Mouse (Mus musculus) CD4-positive helper T cell, adult 2 months (primary cell): Measurements from ENCODE around the gene Fndc11.

Experiments used
- DNase-seq: peaks from one replicate; pipeline ENCODE4 v3.0.0-alpha.2; 2012; ENCODE audit warnings: low read depth, missing footprints, low spot score

The Fndc11 gene

DNA sequence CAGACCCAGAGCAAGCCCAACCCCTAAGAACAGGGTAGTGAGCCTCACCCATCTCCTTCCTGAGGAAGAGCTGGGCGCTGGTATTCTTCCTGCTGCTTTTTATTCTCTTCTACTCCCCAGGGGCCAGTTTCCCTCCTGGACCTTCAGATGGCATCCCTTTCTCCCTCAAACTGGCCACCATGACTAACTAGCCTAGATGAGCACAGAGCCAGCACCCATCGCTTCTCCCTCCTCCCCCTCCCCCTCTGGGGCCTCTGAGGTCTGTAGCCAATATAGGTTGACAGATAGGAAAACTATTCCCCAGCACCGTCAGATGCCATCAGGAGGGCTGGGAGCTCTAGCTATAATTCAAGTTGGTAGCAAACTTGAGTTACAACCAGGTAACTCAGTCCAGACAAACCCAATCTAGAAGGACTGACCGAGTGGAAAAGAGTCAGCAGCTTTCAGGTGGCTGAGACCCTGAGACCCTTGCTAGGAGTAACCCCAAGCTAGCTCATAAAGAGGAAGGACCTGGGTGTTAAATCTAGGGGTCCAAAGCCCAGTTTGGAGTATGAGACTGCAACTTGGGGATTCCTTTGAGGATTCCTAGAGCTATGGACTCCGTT is 830 bp upstream of the Fndc11 start:
- no peak for DNase-seq

DNA sequence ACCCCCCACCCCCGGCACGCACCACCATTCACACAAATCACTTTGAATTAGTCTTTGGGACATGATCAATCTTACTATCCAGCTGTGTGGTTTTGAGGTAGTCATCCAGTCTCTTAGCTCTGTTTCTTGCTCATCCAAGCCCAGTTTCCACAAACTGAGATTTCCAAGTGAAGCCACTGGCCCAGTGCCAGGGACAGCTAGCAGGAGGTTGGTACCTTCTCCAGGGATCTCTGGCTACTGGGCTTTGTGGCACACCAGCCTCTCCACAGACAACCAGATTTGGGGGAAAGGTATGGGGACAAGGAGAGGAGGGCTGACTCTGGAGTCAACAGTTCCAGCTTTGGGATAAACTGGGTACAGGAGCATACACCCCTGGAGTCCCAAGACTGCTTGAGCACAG is 548 bp downstream of the Fndc11 start:
- DNase-seq = no peak

- DNase-seq = no peak
Observed at GRCm38 (mm10) chr2:181224994-181225393, 5.2 kb downstream of the Fndc11 start.

DNA sequence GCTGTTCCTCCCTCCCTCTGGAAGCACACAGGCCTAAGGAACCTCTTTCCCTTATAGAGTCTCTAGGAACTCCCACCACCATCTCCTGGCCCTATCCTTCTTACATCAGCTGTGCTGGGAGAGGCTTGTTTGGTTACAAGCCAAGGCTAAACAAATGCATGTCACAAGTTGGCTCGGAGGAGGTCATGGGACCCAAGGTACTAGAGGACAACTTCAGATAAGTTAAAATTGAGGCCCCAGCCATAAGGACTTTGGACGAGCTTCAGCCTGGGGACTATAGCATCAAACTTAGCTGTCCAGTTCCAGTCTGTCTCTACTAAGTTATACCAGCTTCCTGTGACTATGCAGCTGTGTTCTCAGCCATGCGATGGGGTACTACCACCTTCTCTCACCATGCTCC is 7.3 kb downstream of the Fndc11 start:
- DNase-seq = no peak

- no peak for DNase-seq
Observed at GRCm38 (mm10) chr2:181228335-181228734, 8.5 kb downstream of the Fndc11 start.

- DNase-seq = no peak
Observed at GRCm38 (mm10) chr2:181231171-181231570, 11.4 kb downstream of the Fndc11 start.

GRCm38 (mm10) chr2:181233443-181233842 is 13.6 kb downstream of the Fndc11 start:
- DNase-seq = no peak

DNA sequence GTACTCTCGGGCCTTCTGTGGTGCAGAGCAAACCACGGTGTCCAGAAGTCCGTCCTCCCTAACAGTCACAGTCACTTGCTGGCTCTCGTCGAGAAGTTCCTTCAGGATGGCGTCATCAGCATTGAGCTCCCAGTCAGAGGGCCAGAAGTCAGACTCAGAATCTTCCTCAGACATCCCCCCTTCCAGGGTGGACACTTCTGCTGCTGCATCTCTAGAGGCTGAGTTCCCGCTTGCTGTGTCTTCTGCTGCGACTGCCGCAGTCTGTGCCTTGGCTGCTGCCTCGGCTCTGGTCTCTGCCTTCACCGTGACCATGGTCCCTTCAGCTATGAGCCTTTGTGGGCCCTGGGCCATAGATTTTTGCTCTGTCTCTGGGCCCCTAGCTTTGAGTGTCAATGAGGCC is 14.9 kb downstream of the Fndc11 start:
- DNase-seq = no peak

GRCm38 (mm10) chr2:181235681-181236566 is 16.1 kb downstream of the Fndc11 start:
- no peak for DNase-seq

DNA sequence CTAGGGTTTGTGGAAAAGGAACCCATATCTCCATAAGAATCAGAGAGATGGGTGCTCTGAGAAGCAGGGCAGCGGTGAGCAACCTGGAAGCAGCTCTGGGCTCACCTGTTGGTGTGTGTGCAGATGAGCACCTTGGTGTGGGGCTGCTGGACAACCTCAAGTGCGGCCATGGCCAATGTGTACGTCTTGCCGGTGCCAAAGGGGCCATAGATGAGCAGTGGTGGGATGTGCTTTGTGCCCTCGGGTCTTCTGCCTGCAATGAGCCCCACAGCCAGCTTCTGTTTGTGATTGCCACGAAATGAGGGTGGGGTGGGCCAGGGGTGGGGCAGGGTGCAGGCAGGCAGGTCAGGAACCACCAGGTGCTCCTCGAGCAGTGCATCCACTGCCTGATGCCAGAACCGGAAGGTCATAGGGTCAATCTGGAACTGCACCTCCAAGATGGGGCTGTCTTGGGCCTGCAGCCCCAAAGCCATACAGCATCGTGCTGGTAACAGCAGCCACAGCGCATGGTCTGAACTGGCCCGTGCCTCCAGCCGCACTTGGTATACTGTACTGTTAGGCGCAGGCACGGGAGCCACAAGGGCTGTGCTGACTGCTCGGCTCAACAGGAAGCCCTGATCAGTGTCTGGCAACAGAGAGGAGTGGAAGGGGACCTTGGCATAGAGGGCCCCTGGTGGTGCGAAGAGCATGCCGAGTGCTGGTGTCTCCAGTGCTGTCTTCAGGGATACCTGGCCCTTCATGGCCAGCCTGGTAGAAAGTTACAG is 17.6 kb downstream of the Fndc11 start:
- no peak for DNase-seq

GRCm38 (mm10) chr2:181238091-181238610 is 18.3 kb downstream of the Fndc11 start:
- DNase-seq = no peak

GRCm38 (mm10) chr2:181238861-181239260 is 19.0 kb downstream of the Fndc11 start:
- no peak for DNase-seq

DNA sequence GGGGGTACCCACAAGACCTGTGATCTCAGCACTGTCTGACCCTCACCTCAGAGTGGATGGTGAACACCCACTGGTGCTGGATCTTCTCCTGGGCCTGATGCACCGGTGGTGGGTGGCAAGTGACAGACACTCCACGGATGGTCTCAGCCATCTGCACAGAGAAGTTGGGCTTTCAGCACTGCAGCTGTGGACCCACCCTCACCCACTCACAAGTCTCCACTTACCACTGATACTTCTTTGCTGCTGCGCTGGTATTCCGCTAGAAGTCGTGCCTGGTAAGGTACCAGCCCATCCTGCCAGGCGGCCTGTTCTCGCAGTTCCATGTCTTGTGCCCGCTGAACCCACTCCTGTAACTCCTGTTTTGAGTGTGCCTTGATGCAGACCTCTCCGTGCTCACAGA is 19.4 kb downstream of the Fndc11 start:
- no peak for DNase-seq

GRCm38 (mm10) chr2:181240806-181241440 is 21.1 kb downstream of the Fndc11 start:
- DNase-seq = no peak

GRCm38 (mm10) chr2:181241602-181242313 is 21.9 kb downstream of the Fndc11 start, which contains the start of gene Helz2:
TSS of gene Helz2 (minus strand) at chr2:181242027.
- peak; percentile 89 for DNase-seq

DNA sequence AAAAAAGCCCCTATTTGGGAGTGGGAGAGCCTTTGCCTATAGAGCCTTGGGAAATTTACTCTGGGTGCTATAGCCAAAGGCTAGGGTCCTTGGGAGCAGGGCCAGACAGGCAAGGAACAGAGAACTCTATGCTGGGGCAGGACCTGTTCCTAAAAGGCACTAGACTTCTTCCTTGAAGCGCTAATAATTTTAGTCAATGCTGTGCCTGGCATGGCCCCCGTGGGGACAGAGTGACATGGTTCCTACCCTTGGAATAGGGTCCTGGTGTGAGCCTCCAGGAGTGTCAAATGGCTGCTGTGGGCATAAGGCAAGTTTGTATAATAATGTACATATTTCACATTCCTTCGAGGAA is 22.5 kb downstream of the Fndc11 start:
- no peak for DNase-seq

GRCm38 (mm10) chr2:181243706-181244394 is 24.0 kb downstream of the Fndc11 start:
- no peak for DNase-seq

DNA sequence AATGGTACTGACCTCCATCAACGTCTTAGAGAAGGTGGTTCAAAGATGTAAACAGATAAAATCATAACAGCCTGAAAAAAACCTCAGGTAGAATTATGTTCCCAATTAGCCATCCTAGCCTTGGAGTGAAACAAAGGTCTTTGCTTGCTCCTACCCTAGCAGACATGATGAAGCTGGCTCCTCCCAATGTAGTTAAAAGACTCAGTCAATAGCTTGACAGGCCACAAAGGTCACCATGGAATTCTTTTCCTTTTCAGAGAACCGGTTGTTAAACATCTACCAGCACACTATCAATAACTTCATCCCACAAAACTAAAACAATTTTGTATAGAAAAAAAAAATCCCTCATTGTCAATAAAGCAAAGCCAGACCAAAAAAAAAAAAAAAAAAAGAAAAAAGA is 25.2 kb downstream of the Fndc11 start:
- DNase-seq = no peak

GRCm38 (mm10) chr2:181249217-181249616 is 29.4 kb downstream of the Fndc11 start:
- no peak for DNase-seq

- DNase-seq = no peak
Observed at GRCm38 (mm10) chr2:181251841-181252240, 32.0 kb downstream of the Fndc11 start.
